Mouse (Mus musculus): Measurements from ENCODE around the gene Myoz2.

- TF ChIP-seq CTCF (IDR thresholded peaks at IDR 0.05; ENCODE audit: low read depth, low read length) (no peak), POLR2A (IDR thresholded peaks at IDR 0.05; ENCODE audit: extremely low read depth, insufficient read depth, low read length) (no peak)
These were observed at the start of gene Myoz2 for GRCm38 (mm10) chr3:123034752-123035151.

Data from liver, adult 2 months (tissue).